Mouse (Mus musculus) CH12.LX (cell line): ENCODE measurements around the gene Numa1. TPM values are rescaled to one million over a fixed set of nuclear protein-coding genes. Genes with fewer than 3 reads are reported as not detected.

Experiments used
- DNase-seq: peaks from one replicate; pipeline ENCODE4 v3.0.0-alpha.2; 2013; ENCODE audit errors: extremely low read depth
- H3K27ac ChIP-seq: 2 replicates; pipeline ENCODE4 v1.5.1; 2012; ENCODE audit warnings: low read depth, mild to moderate bottlenecking, control low read depth, moderate library complexity; ENCODE audit not compliant: insufficient read depth
- H3K27me3 ChIP-seq: replicated peaks from 2 replicates; pipeline ENCODE3; 2012; ENCODE audit warnings: inconsistent platforms
- H3K36me3 ChIP-seq, 2 experiments: replicated peaks in 1 of 2; 2 replicates each; pipeline versions ENCODE3 to v1.6.1; 2012; ENCODE audit warnings: inconsistent platforms in 1 of 2, low read length in 1 of 2, mild to moderate bottlenecking in 1 of 2, mixed read lengths in 1 of 2, moderate library complexity in 1 of 2; ENCODE audit not compliant: control insufficient read depth in 1 of 2, insufficient read depth in 1 of 2
- H3K4me1 ChIP-seq, 2 experiments: 2 replicates each; pipeline ENCODE4 v1.6.1; 2012; ENCODE audit warnings: inconsistent platforms in 1 of 2, moderate library complexity in 1 of 2; ENCODE audit not compliant: insufficient read depth in 2 of 2, control insufficient read depth in 1 of 2
- H3K4me2 ChIP-seq: 2 replicates; pipeline ENCODE4 v1.6.1; 2012; ENCODE audit warnings: low read depth, mild to moderate bottlenecking, control low read depth; ENCODE audit not compliant: poor library complexity, insufficient read depth, severe bottlenecking
- H3K4me3 ChIP-seq, 3 experiments: fragments of 150-350 bp in 1 of 3; sonication (generic) in 1 of 3; replicated peaks in 1 of 3; 2 replicates each; pipeline versions ENCODE3 to v1.5.1; 2011 to 2012; ENCODE audit warnings: low read depth in 2 of 3, low read length in 2 of 3, mild to moderate bottlenecking in 2 of 3, moderate library complexity in 2 of 3, control low read depth in 1 of 3, improper control_type of control experiment in 1 of 3, inconsistent platforms in 1 of 3, mixed read lengths in 1 of 3; ENCODE audit not compliant: poor library complexity in 1 of 3
- H3K79me2 ChIP-seq: replicated peaks from 2 replicates; pipeline ENCODE4 v1.6.1; 2012; ENCODE audit warnings: mild to moderate bottlenecking, moderate library complexity; ENCODE audit not compliant: control insufficient read depth, poor library complexity, insufficient read depth, severe bottlenecking; ENCODE audit errors: extremely low read depth
- H3K9ac ChIP-seq: 2 replicates; pipeline ENCODE4 v1.6.1; 2012; ENCODE audit warnings: low read depth, mild to moderate bottlenecking, control low read depth, moderate library complexity; ENCODE audit not compliant: insufficient read depth
- H3K9me3 ChIP-seq: replicated peaks from 2 replicates; pipeline ENCODE3; 2012; ENCODE audit warnings: low read length, inconsistent platforms, mixed read lengths
- BHLHE40 ChIP-seq: IDR thresholded peaks from 2 replicates; pipeline ENCODE4 v1.6.1; 2011; ENCODE audit warnings: mild to moderate bottlenecking, low read depth, low read length, improper control_type of control experiment
- CHD1 ChIP-seq: IDR thresholded peaks from 2 replicates; pipeline ENCODE4 v1.6.1; 2012; ENCODE audit warnings: low read depth, low read length, improper control_type of control experiment, inconsistent platforms
- CHD2 ChIP-seq: IDR thresholded peaks from 2 replicates; pipeline ENCODE4 v1.6.1; 2011; ENCODE audit warnings: low read length, improper control_type of control experiment
- CTCF ChIP-seq, 2 experiments: IDR thresholded peaks in 1 of 2; conservative IDR thresholded peaks in 1 of 2; 2 replicates each; pipeline ENCODE4 v1.5.1; 2011 to 2012; ENCODE audit warnings: low read depth in 2 of 2, low read length in 2 of 2, improper control_type of control experiment in 1 of 2, inconsistent platforms in 1 of 2, mild to moderate bottlenecking in 1 of 2, moderate library complexity in 1 of 2
- E2F4 ChIP-seq: IDR thresholded peaks from 2 replicates; pipeline ENCODE4 v1.6.1; 2011; ENCODE audit warnings: low read depth, low read length, improper control_type of control experiment; ENCODE audit not compliant: insufficient replicate concordance
- ELF1 ChIP-seq: IDR thresholded peaks from 2 replicates; pipeline ENCODE4 v1.6.1; 2014; ENCODE audit warnings: low read depth, mild to moderate bottlenecking, inconsistent platforms, low read length, improper control_type of control experiment
- EP300 ChIP-seq: IDR thresholded peaks from 2 replicates; pipeline ENCODE4 v1.6.1; 2011; ENCODE audit warnings: low read length, improper control_type of control experiment
- ETS1 ChIP-seq: conservative IDR thresholded peaks from 2 replicates; pipeline ENCODE4 v1.6.1; 2012; ENCODE audit warnings: low read depth, mild to moderate bottlenecking, inconsistent platforms, low read length, improper control_type of control experiment, moderate library complexity
- GABPA ChIP-seq: IDR thresholded peaks from 2 replicates; pipeline ENCODE4 v1.6.1; 2012; ENCODE audit warnings: low read depth, low read length, improper control_type of control experiment, inconsistent platforms; ENCODE audit not compliant: insufficient replicate concordance
- HCFC1 ChIP-seq: IDR thresholded peaks from 2 replicates; pipeline ENCODE4 v1.6.1; 2012; ENCODE audit warnings: low read depth, mild to moderate bottlenecking, inconsistent platforms, low read length, improper control_type of control experiment
- IRF4 ChIP-seq: IDR thresholded peaks from 2 replicates; pipeline ENCODE4 v1.6.1; 2014; ENCODE audit warnings: low read depth, mild to moderate bottlenecking, inconsistent platforms, low read length, improper control_type of control experiment
- JUN ChIP-seq: IDR thresholded peaks from 2 replicates; pipeline ENCODE4 v1.6.1; 2011; ENCODE audit warnings: low read depth, mild to moderate bottlenecking, low read length, improper control_type of control experiment, moderate library complexity; ENCODE audit not compliant: insufficient read depth
- JUND ChIP-seq: conservative IDR thresholded peaks from 2 replicates; pipeline ENCODE4 v1.6.1; 2011; ENCODE audit warnings: low read depth, low read length, improper control_type of control experiment
- KAT2A ChIP-seq: IDR thresholded peaks from 2 replicates; pipeline ENCODE4 v1.6.1; 2012; ENCODE audit warnings: low read length, improper control_type of control experiment, inconsistent platforms; ENCODE audit not compliant: insufficient replicate concordance
- MAFK ChIP-seq: IDR thresholded peaks from 2 replicates; pipeline ENCODE4 v1.6.1; 2011; ENCODE audit warnings: low read length, improper control_type of control experiment; ENCODE audit not compliant: insufficient replicate concordance
- MAX ChIP-seq: IDR thresholded peaks from 2 replicates; pipeline ENCODE4 v1.6.1; 2011; ENCODE audit warnings: low read length, improper control_type of control experiment
- MAZ ChIP-seq: IDR thresholded peaks from 2 replicates; pipeline ENCODE4 v1.6.1; 2012; ENCODE audit warnings: low read depth, mild to moderate bottlenecking, inconsistent platforms, low read length, improper control_type of control experiment, moderate library complexity
- MEF2A ChIP-seq: IDR thresholded peaks from 2 replicates; pipeline ENCODE4 v1.6.1; 2014; ENCODE audit warnings: low read depth, mild to moderate bottlenecking, inconsistent platforms, low read length, improper control_type of control experiment, borderline replicate concordance
- MXI1 ChIP-seq: IDR thresholded peaks from 2 replicates; pipeline ENCODE4 v1.6.1; 2011; ENCODE audit warnings: mild to moderate bottlenecking, low read depth, low read length, improper control_type of control experiment
- MYC ChIP-seq: IDR thresholded peaks from 2 replicates; pipeline ENCODE4 v1.6.1; 2011; ENCODE audit warnings: low read depth, mild to moderate bottlenecking, improper control_type of control experiment, low read length
- NELFE ChIP-seq: IDR thresholded peaks from 2 replicates; pipeline ENCODE4 v1.6.1; 2011; ENCODE audit warnings: low read depth, low read length, improper control_type of control experiment
- NRF1 ChIP-seq: IDR thresholded peaks from 2 replicates; pipeline ENCODE4 v1.6.1; 2014; ENCODE audit warnings: low read depth, mild to moderate bottlenecking, inconsistent platforms, low read length, improper control_type of control experiment, moderate library complexity
- PAX5 ChIP-seq: IDR thresholded peaks from 2 replicates; pipeline ENCODE4 v1.6.1; 2012; ENCODE audit warnings: low read length, inconsistent platforms, mixed read lengths
- POLR2A ChIP-seq: IDR thresholded peaks from 2 replicates; pipeline ENCODE4 v1.6.1; 2011; ENCODE audit warnings: low read depth, mild to moderate bottlenecking, improper control_type of control experiment, low read length
- POLR2AphosphoS2 ChIP-seq: IDR thresholded peaks from 2 replicates; pipeline ENCODE4 v1.6.1; 2011; ENCODE audit warnings: low read depth, low read length, improper control_type of control experiment
- RAD21 ChIP-seq: IDR thresholded peaks from 2 replicates; pipeline ENCODE4 v1.6.1; 2011; ENCODE audit warnings: low read depth, mild to moderate bottlenecking, low read length, improper control_type of control experiment, moderate library complexity
- RCOR1 ChIP-seq: conservative IDR thresholded peaks from 2 replicates; pipeline ENCODE4 v1.6.1; 2012; ENCODE audit warnings: low read depth, mild to moderate bottlenecking, inconsistent platforms, low read length, improper control_type of control experiment
- SIN3A ChIP-seq: IDR thresholded peaks from 2 replicates; pipeline ENCODE4 v1.6.1; 2012; ENCODE audit warnings: low read length, improper control_type of control experiment, inconsistent platforms
- SMC3 ChIP-seq: IDR thresholded peaks from 2 replicates; pipeline ENCODE4 v1.6.1; 2011; ENCODE audit warnings: low read depth, low read length, improper control_type of control experiment
- TBP ChIP-seq: conservative IDR thresholded peaks from 2 replicates; pipeline ENCODE4 v1.6.1; 2011; ENCODE audit warnings: low read depth, low read length, improper control_type of control experiment
- TCF12 ChIP-seq: IDR thresholded peaks from 2 replicates; pipeline ENCODE4 v1.6.1; 2014; ENCODE audit warnings: low read depth, mild to moderate bottlenecking, inconsistent platforms, low read length, improper control_type of control experiment
- UBTF ChIP-seq: IDR thresholded peaks from 2 replicates; pipeline ENCODE4 v1.6.1; 2012; ENCODE audit warnings: low read depth, mild to moderate bottlenecking, inconsistent platforms, low read length, improper control_type of control experiment, moderate library complexity
- USF1 ChIP-seq: IDR thresholded peaks from 2 replicates; pipeline ENCODE4 v1.6.1; 2014; ENCODE audit warnings: low read depth, mild to moderate bottlenecking, inconsistent platforms, low read length, improper control_type of control experiment
- USF2 ChIP-seq: conservative IDR thresholded peaks from 2 replicates; pipeline ENCODE4 v1.6.1; 2011; ENCODE audit warnings: low read depth, low read length, improper control_type of control experiment
- ZC3H11A ChIP-seq: IDR thresholded peaks from 2 replicates; pipeline ENCODE4 v1.6.1; 2012; ENCODE audit warnings: low read depth, mild to moderate bottlenecking, inconsistent platforms, low read length, improper control_type of control experiment
- ZKSCAN1 ChIP-seq: IDR thresholded peaks from 2 replicates; pipeline ENCODE4 v1.6.1; 2012; ENCODE audit warnings: low read depth, inconsistent platforms, low read length, improper control_type of control experiment, borderline replicate concordance
- ZMIZ1 ChIP-seq: IDR thresholded peaks from 2 replicates; pipeline ENCODE4 v1.6.1; 2012; ENCODE audit warnings: low read depth, mild to moderate bottlenecking, inconsistent platforms, low read length, improper control_type of control experiment
- ZNF384 ChIP-seq: IDR thresholded peaks from 2 replicates; pipeline ENCODE4 v1.6.1; 2012; ENCODE audit warnings: low read depth, low read length, improper control_type of control experiment, inconsistent platforms
- dilution Hi-C: fragments of 300-500 bp; cut with MboI; formaldehyde crosslinking; loops from 2 replicates; pipeline ENCODE4 v1.14.3; 2020; ENCODE audit warnings: low sequenced_read_pairs; ENCODE audit not compliant: extremely low pct_unique_long_range_greater_than_20kb, extremely low pct_ligation_motif_present
- in situ Hi-C: fragments of 300-500 bp; cut with MboI; formaldehyde crosslinking; loops from 3 replicates; pipeline ENCODE4 v1.14.3; 2019; ENCODE audit warnings: low sequenced_read_pairs, low pct_ligation_motif_present, low pct_unique_long_range_greater_than_20kb, mixed read lengths
- polyA plus RNA-seq: library from polyadenylated mRNA; unstranded; fragments of >175 nt; gene quantifications from 2 replicates; pipeline ENCODE4 v1.2.1, GENCODE M21; 2012; ENCODE audit warnings: low read depth; ENCODE audit not compliant: insufficient read length
- total RNA-seq, 2 experiments: library from RNA; depleted of rRNA; stranded (reverse); fragments of 300-350 nt in 1 of 2; fragments of >200 nt in 1 of 2; gene quantifications; 2 replicates each; pipeline ENCODE4 v1.2.3; 2012 to 2014

Numa1 gene
- 56.4 and 57.6 TPM in 2 replicates for total RNA-seq (2012; rRNA removed)
- total RNA-seq (2014; rRNA removed): 38.0 and 38.2 TPM in 2 replicates
- 75.7 and 79.5 TPM in 2 replicates for polyA plus RNA-seq

- Histone ChIP-seq H3K9ac (peak within 1 kb of the TSS; percentile 95), H3K27me3 (no peaks in the 10 kb centered on the region), H3K9me3 (no peaks in the 10 kb centered on the region), H3K4me3 (peak within 1 kb of the TSS; percentile 70 to 88 (median 81)), H3K36me3 (peaks cover 0 to 21% of the 10 kb centered on the region in 2 experiments), H3K4me1 (peaks cover 5 to 30% of the 10 kb centered on the region in 2 experiments), H3K27ac (peak within 1 kb of the TSS; percentile 12; the same call in 1 of the 2 replicates), H3K4me2 (peak within 1 kb of the TSS; percentile 81), H3K79me2 (peaks cover 30% of the 10 kb centered on the region)
- peak; percentile 99 for DNase-seq
- dilution Hi-C loops (no loop called here), in situ Hi-C loops (no loop called here)
- peak; percentile 99 for TF ChIP-seq KAT2A
- peak; percentile 85 for TF ChIP-seq TBP
- peak; percentile 94 for TF ChIP-seq E2F4
- peak; percentile 95 for TF ChIP-seq ZMIZ1
- no peak for TF ChIP-seq RAD21
- TF ChIP-seq ZNF384: 0 out of 2 replicates have a peak, but pooled peaks have one; percentile 19
- peak; percentile 87; the same call in 1 of the 2 replicates for TF ChIP-seq IRF4
- TF ChIP-seq POLR2A: peak; percentile 90
- no peak for TF ChIP-seq JUND
- peak; percentile 91 for TF ChIP-seq MAX
- TF ChIP-seq ETS1: peak; percentile 38; the same call in 1 of the 2 replicates
- no peak for TF ChIP-seq ZKSCAN1
- no peak for TF ChIP-seq CHD1
- no peak for TF ChIP-seq SMC3
- no peak for TF ChIP-seq JUN
- TF ChIP-seq PAX5: no peak
- peak; percentile 83; the same call in 1 of the 2 replicates for TF ChIP-seq GABPA
- peak; percentile 93 for TF ChIP-seq BHLHE40
- peak; percentile 91 for TF ChIP-seq CHD2
- TF ChIP-seq MEF2A: peak; percentile 72
- TF ChIP-seq NRF1: peak; percentile 55; the same call in 1 of the 2 replicates
- peak; percentile 95 for TF ChIP-seq MYC
- TF ChIP-seq UBTF: no peak; the same call in 1 of the 2 replicates
- peak; percentile 92 for TF ChIP-seq NELFE
- peak; percentile 99 for TF ChIP-seq MXI1
- TF ChIP-seq USF2: no peak
- peak; percentile 99 for TF ChIP-seq HCFC1
- TF ChIP-seq POLR2AphosphoS2: peak; percentile 87; the same call in 1 of the 2 replicates
- TF ChIP-seq USF1: no peak; the same call in 1 of the 2 replicates
- TF ChIP-seq TCF12: peak; percentile 77
- TF ChIP-seq SIN3A: peak; percentile 99
- TF ChIP-seq RCOR1: no peak; the same call in 1 of the 2 replicates
- no peak for TF ChIP-seq MAZ
- no peak for TF ChIP-seq CTCF (conservative IDR thresholded peaks at IDR 0.05 in 1 of 2, IDR thresholded peaks at IDR 0.05 in 1 of 2; ENCODE audit: low read depth in 2 of 2, low read length in 2 of 2)
- peak; percentile 99 for TF ChIP-seq ELF1
- TF ChIP-seq MAFK: no peak
- TF ChIP-seq EP300: no peak
- TF ChIP-seq ZC3H11A: no peak
Measured at GRCm38 (mm10) chr7:101933751-101934240, at the start of gene Numa1, which contains the start of gene Lrrc51. Numa1 (plus strand) TSS chr7:101934111. Lrrc51 (minus strand) TSS chr7:101933895.
